Mouse (Mus musculus): Measurements from ENCODE around the gene Rtl8a.
"Not testable (repeated sequence)": the region's sequence is repeated elsewhere in the genome, so short reads cannot be mapped to it uniquely, and the experiment has no call there.

- not testable (repeated sequence) for TF ChIP-seq USF1 (IDR thresholded peaks at IDR 0.05; ENCODE audit: low read depth); MYOG (IDR thresholded peaks at IDR 0.05; ENCODE audit: control insufficient read depth in 1 of 3, insufficient read depth in 1 of 3, insufficient read length in 2 of 3, low read depth in 2 of 3); POLR2A (IDR thresholded peaks at IDR 0.05; ENCODE audit: insufficient read length, low read depth); MAX (IDR thresholded peaks at IDR 0.05; ENCODE audit: low read depth); CEBPB (IDR thresholded peaks at IDR 0.05; ENCODE audit: insufficient read depth, poor library complexity, severe bottlenecking)
Measured at GRCm38 (mm10) chrX:53642604-53642979, 890 bp downstream of the Rtl8a start.
